ENCODE assay signal across 8 mouse cellular contexts in genomic region chr4:139622373-139623282, GRCm38 (mm10). TPM values are rescaled to one million over a fixed set of nuclear protein-coding genes. Genes with fewer than 3 reads are reported as not detected.
DNase-seq lines count a peak whose midpoint lies in the region; ATAC-seq lines count a peak whose summit lies in the region.

Aldh4a1 (plus strand) TSS chr4:139622866.

- no peaks in the 10 kb centered on the region; the same call in 1 of the 2 replicates for H3K79me2 ChIP-seq in macrophage (ENCODE audit: inconsistent target)

- ATAC-seq in hindbrain, embryonic 16.5 days: peak; percentile 100

- DNase-seq in WW6 (ENCODE audit: low read depth, low spot score): peak; percentile 85
- DNase-seq in cerebellum, postnatal 4 days (ENCODE audit: low spot score in 2 of 2): peak; percentile 61 to 84
- DNase-seq in gastrocnemius, adult 18-20 months (ENCODE audit: low spot score): peak; percentile 93
- DNase-seq in left cerebral cortex, adult 18-20 months (ENCODE audit: low spot score in 2 of 2): peak; percentile 82 to 90
- DNase-seq in right cerebral cortex, adult 18-20 months: peak; percentile 94
- DNase-seq in urinary bladder, postnatal 10 days (ENCODE audit: low spot score): peak; percentile 56

- no peaks in the 10 kb centered on the region for H3K27me3 ChIP-seq in hindbrain, embryonic 16.5 days (replicated peaks; ENCODE audit: control insufficient read depth, insufficient read depth, low read length)

- H3K9ac ChIP-seq in hindbrain, embryonic 16.5 days (ENCODE audit: low read depth, low read length): peak within 1 kb of the TSS; percentile 83

- no peaks in the 10 kb centered on the region for H3K9me3 ChIP-seq in hindbrain, embryonic 16.5 days (ENCODE audit: control insufficient read depth, low read length)

- H3K4me3 ChIP-seq in hindbrain, embryonic 16.5 days (ENCODE audit: low read length): peak within 1 kb of the TSS; percentile 80
- peak within 1 kb of the TSS; percentile 87 for H3K4me3 ChIP-seq in macrophage (ENCODE audit: inconsistent target)

- H3K4me2 ChIP-seq in hindbrain, embryonic 16.5 days (ENCODE audit: low read length): peak within 1 kb of the TSS; percentile 87

- peaks cover 14% of the 10 kb centered on the region for H3K4me1 ChIP-seq in hindbrain, embryonic 16.5 days (ENCODE audit: control insufficient read depth, insufficient read depth, low read depth, low read length)

- H3K36me3 ChIP-seq in hindbrain, embryonic 16.5 days (ENCODE audit: control insufficient read depth, insufficient read depth, low read length): no peaks in the 10 kb centered on the region
- no peaks in the 10 kb centered on the region for H3K36me3 ChIP-seq in macrophage (ENCODE audit: inconsistent target)

- under 1% methylated on average over 33 of the region's 38 CpGs for WGBS in hindbrain, embryonic 16.5 days
- 2% methylated on average over 35 of the region's 38 CpGs for WGBS in macrophage (ENCODE audit: missing documents)

- peak within 1 kb of the TSS; percentile 94 for H3K27ac ChIP-seq in hindbrain, embryonic 16.5 days (ENCODE audit: low read depth, low read length)
- peak within 1 kb of the TSS; percentile 91 for H3K27ac ChIP-seq in macrophage

RNA-seq across cellular contexts. Expression of gene Aldh4a1, which starts in this region (rescaled TPM):
- total RNA-seq in gastrocnemius, adult 18-20 months (2021): 10 to 100 TPM; 57.6 to 64.8 TPM
- polyA plus RNA-seq in hindbrain, embryonic 16.5 days (2015; fragmentation: Nextera tagmentation; extraction: Ambion mirVana): 31.9 and 35.4 TPM in 2 replicates
- total RNA-seq in left cerebral cortex, adult 18-20 months (2021): 10 to 100 TPM; 17.6 to 19.1 TPM
- total RNA-seq in macrophage (2018; cell fraction: chromatin; rRNA removed): 10 to 100 TPM in 12 of 26 experiments, 1 to 10 TPM in 14; 2.3 to 22.2 (median 7.9) TPM
- total RNA-seq in macrophage (2018; cell fraction: cytosol; rRNA removed): 10 to 100 TPM in 11 of 26 experiments, 1 to 10 TPM in 15; 5.6 to 14.9 (median 9.5) TPM
- 10 to 100 TPM in 4 of 26 experiments, 1 to 10 TPM in 22; 2.7 to 13.3 (median 6.7) TPM for total RNA-seq in macrophage (2018; cell fraction: nucleus; rRNA removed)
- 5.2 to 11.2 TPM (median 9.2 TPM) in 3 replicates for polyA plus RNA-seq in macrophage (2018)

Comparison
In these comparisons a context has a peak if more than half of its experiments do, and no peak if none do; other contexts are left out.
1. Peak in every context shown above with its lines: DNase-seq, ATAC-seq, H3K4me3 ChIP-seq and H3K27ac ChIP-seq.